Mouse (Mus musculus) hindbrain, embryonic 11.5 days (tissue): Measurements from ENCODE around the gene Sergef. TPM values are rescaled to one million over a fixed set of nuclear protein-coding genes. Genes with fewer than 3 reads are reported as not detected.

ENCODE experiments used
- ATAC-seq: fragments of 200-750 bp; cut with Nextera tagmentation; 2 replicates; pipeline ENCODE4 v1.8.0; 2017; ENCODE audit warnings: mild to moderate bottlenecking, moderate TSS enrichment, moderate library complexity; ENCODE audit not compliant: low FRiP score
- DNase-seq: peaks from one replicate; pipeline ENCODE4 v3.0.0-alpha.2; 2015; ENCODE audit warnings: low spot score
- H3K27ac ChIP-seq: fragments of 300-500 bp; sonication (generic); 2 replicates; pipeline ENCODE4 v1.5.1; 2014; ENCODE audit warnings: mild to moderate bottlenecking, low read depth, low read length
- H3K27me3 ChIP-seq: fragments of 300-500 bp; sonication (generic); 2 replicates; pipeline ENCODE4 v1.6.1; 2014; ENCODE audit warnings: mild to moderate bottlenecking, low read length, moderate library complexity, mixed read lengths; ENCODE audit not compliant: control insufficient read depth, insufficient read depth
- H3K36me3 ChIP-seq: fragments of 300-500 bp; sonication (generic); 2 replicates; pipeline ENCODE4 v1.6.1; 2014; ENCODE audit warnings: mild to moderate bottlenecking, low read length, moderate library complexity, mixed read lengths; ENCODE audit not compliant: control insufficient read depth, insufficient read depth
- H3K4me1 ChIP-seq: fragments of 300-500 bp; sonication (generic); replicated peaks from 2 replicates; pipeline ENCODE4 v1.6.1; 2014; ENCODE audit warnings: low read length, mixed read lengths; ENCODE audit not compliant: control insufficient read depth, insufficient read depth
- H3K4me2 ChIP-seq: fragments of 300-500 bp; sonication (generic); replicated peaks from 2 replicates; pipeline ENCODE4 v1.6.1; 2014; ENCODE audit warnings: mild to moderate bottlenecking, low read depth, low read length
- H3K4me3 ChIP-seq: fragments of 300-500 bp; sonication (generic); 2 replicates; pipeline ENCODE4 v1.5.1; 2014; ENCODE audit warnings: low read depth, low read length
- H3K9ac ChIP-seq: fragments of 300-500 bp; sonication (generic); 2 replicates; pipeline ENCODE4 v1.6.1; 2014; ENCODE audit warnings: low read depth, low read length
- H3K9me3 ChIP-seq: fragments of 300-500 bp; sonication (generic); 2 replicates; pipeline ENCODE4 v1.6.1; 2016; ENCODE audit warnings: low read length; ENCODE audit not compliant: control insufficient read depth
- WGBS: fragments of 180-500 bp; shearing (Covaris S2); extraction: QIAGEN DNeasy Blood & Tissue Kit; methylation state at CpG from one replicate; pipeline ENCODE4 v1.1.7; 2014; 5-methylcytosine and 5-hydroxymethylcytosine counted together
- polyA plus RNA-seq: library from polyadenylated mRNA; unstranded; fragments of >200 nt; fragmentation: Nextera tagmentation; extraction: Ambion mirVana; gene quantifications from 2 replicates; pipeline ENCODE4 v1.2.1, GENCODE M21; 2014

Sergef gene
- polyA plus RNA-seq, 1 experiment from 2014 or later = 16.0 TPM

GRCm38 (mm10) chr7:46612421-46612937, 27.1 kb downstream of the Sergef start:
- H3K27me3 ChIP-seq = no peaks in the 10 kb centered on the region
- no peaks in the 10 kb centered on the region for H3K9me3 ChIP-seq
- no peak overlapping the region for H3K9ac ChIP-seq
- no peak overlapping the region for H3K4me2 ChIP-seq
- DNase-seq = no peak
- H3K4me3 ChIP-seq = no peak overlapping the region
- ATAC-seq = no peak
- H3K4me1 ChIP-seq = no peaks in the 10 kb centered on the region
- no peak overlapping the region for H3K27ac ChIP-seq
- 69% methylated on average over 6 of the region's 6 CpGs for WGBS
- no peaks in the 10 kb centered on the region for H3K36me3 ChIP-seq

- ATAC-seq (no peak), DNase-seq (no peak)
- 91% methylated on average over 9 of the region's 9 CpGs for WGBS
- Histone ChIP-seq H3K36me3 (no peaks in the 10 kb centered on the region), H3K27ac (no peak overlapping the region), H3K4me2 (no peak overlapping the region), H3K27me3 (no peaks in the 10 kb centered on the region), H3K9me3 (no peaks in the 10 kb centered on the region), H3K4me3 (no peak overlapping the region), H3K4me1 (no peaks in the 10 kb centered on the region), H3K9ac (no peak overlapping the region)
Observed at GRCm38 (mm10) chr7:46611970-46612369, 27.6 kb downstream of the Sergef start.

DNA sequence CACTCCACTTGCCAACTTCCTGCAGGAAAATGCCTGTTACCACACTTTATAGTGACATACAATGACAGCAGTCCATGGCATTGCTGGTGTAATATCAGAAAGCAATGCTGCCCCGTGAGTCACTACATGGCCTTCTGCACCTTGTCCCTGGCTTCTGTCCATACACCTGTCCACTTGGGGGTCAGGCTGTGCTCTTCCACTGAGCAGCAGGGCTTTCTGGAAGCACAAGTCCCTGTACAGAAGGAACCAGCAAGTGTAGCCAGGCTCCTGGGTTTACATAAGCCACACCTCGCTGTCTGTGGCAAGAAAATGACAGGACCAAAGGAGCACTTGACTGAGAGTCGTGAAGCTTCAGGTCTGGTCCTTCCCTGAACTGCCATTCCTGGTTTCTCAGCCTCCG, 30.3 kb downstream of the Sergef start:
- no peak overlapping the region for H3K9ac ChIP-seq
- DNase-seq (no peak), ATAC-seq (no peak)
- no peaks in the 10 kb centered on the region for H3K36me3 ChIP-seq
- no peaks in the 10 kb centered on the region for H3K4me1 ChIP-seq
- no peak overlapping the region for H3K27ac ChIP-seq
- H3K9me3 ChIP-seq = no peaks in the 10 kb centered on the region
- no peak overlapping the region for H3K4me2 ChIP-seq
- WGBS = 93% methylated on average over 4 of the region's 4 CpGs
- H3K27me3 ChIP-seq = no peaks in the 10 kb centered on the region
- H3K4me3 ChIP-seq = no peak overlapping the region

- Histone ChIP-seq H3K9ac (no peak overlapping the region), H3K27ac (0 out of 2 replicates have a peak overlapping the region, but pooled peaks have one; percentile 10), H3K4me2 (no peak overlapping the region), H3K9me3 (no peaks in the 10 kb centered on the region), H3K4me1 (0 out of 2 replicates have a peak, but pooled peaks cover 2% of the 10 kb centered on the region), H3K27me3 (no peaks in the 10 kb centered on the region), H3K36me3 (no peaks in the 10 kb centered on the region), H3K4me3 (no peak overlapping the region)
- peak; percentile 28; the same call in 1 of the 2 replicates for ATAC-seq
- DNase-seq = peak; percentile 91
- WGBS = 60% methylated on average over 11 of the region's 11 CpGs
Observed at GRCm38 (mm10) chr7:46607428-46608055, 32.1 kb downstream of the Sergef start.

GRCm38 (mm10) chr7:46607031-46607426, 32.6 kb downstream of the Sergef start:
- Histone ChIP-seq H3K9me3 (no peaks in the 10 kb centered on the region), H3K36me3 (no peaks in the 10 kb centered on the region), H3K4me3 (no peak overlapping the region), H3K27ac (no peak overlapping the region), H3K4me2 (no peak overlapping the region), H3K9ac (no peak overlapping the region), H3K4me1 (0 out of 2 replicates have a peak, but pooled peaks cover 2% of the 10 kb centered on the region), H3K27me3 (no peaks in the 10 kb centered on the region)
- WGBS = 70% methylated on average over 8 of the region's 8 CpGs
- ATAC-seq (peak; percentile 28; the same call in 1 of the 2 replicates), DNase-seq (no peak)

- Histone ChIP-seq H3K27me3 (no peaks in the 10 kb centered on the region), H3K36me3 (no peaks in the 10 kb centered on the region), H3K4me2 (no peak overlapping the region), H3K4me1 (0 out of 2 replicates have a peak, but pooled peaks cover 2% of the 10 kb centered on the region), H3K9ac (no peak overlapping the region), H3K9me3 (no peaks in the 10 kb centered on the region), H3K27ac (no peak overlapping the region), H3K4me3 (no peak overlapping the region)
- ATAC-seq = peak; percentile 54; the same call in 1 of the 2 replicates
- DNase-seq = peak; percentile 81
- 83% methylated on average over 7 of the region's 7 CpGs for WGBS
Observed at GRCm38 (mm10) chr7:46606391-46607030, 33.1 kb downstream of the Sergef start.

DNA sequence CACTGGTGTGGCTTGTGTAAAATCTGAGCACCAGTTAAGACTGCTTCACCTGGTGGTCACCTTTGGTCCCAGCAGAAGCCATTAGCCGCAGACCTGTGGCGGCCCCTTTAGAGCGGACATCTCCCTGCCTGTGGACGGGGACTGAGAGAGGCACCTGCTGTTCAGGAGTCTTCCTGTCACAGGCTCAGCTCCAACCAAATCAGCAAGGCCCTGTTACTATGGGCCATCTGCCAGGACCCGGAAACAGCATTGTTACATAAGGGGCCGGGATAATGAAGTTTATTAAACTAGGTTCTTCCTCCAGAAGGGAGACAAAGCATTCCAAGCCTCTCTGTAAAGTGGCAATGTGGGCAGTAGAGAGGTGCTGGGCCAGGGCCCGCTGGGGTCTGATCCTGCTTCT, 36.6 kb downstream of the Sergef start:
- H3K27me3 ChIP-seq = no peaks in the 10 kb centered on the region
- ATAC-seq (no peak), DNase-seq (no peak)
- 0 out of 2 replicates have a peak, but pooled peaks cover 2% of the 10 kb centered on the region for H3K4me1 ChIP-seq
- no peaks in the 10 kb centered on the region for H3K9me3 ChIP-seq
- H3K9ac ChIP-seq = no peak overlapping the region
- no peak overlapping the region for H3K27ac ChIP-seq
- H3K36me3 ChIP-seq = no peaks in the 10 kb centered on the region
- WGBS = 85% methylated on average over 7 of the region's 7 CpGs
- no peak overlapping the region for H3K4me2 ChIP-seq
- H3K4me3 ChIP-seq = no peak overlapping the region

DNA sequence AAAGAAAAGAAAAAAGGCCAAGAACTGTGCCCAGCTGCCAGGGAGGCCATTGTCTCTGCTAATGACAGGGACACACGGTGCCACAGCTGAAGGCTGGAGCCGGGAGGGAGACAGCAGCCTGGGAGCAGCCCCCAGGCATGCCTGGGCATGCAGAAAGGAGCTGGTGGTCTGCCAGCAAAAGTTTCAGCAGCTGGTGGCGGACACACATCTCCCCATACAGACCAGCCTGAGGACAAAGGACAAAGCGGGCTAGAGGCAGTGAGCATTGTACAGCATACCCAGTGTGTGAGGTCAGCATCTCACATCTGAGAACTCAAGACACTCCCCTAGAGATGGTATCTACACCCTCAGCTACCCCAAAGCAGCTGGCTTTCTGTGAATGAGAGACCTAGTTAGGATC, 37.5 kb downstream of the Sergef start:
- DNase-seq = peak; percentile 35
- no peak overlapping the region for H3K27ac ChIP-seq
- 0 out of 2 replicates have a peak, but pooled peaks have one; percentile 25 for ATAC-seq

More for the DNA sequence above, 37.5 kb downstream of the Sergef start:
- WGBS = 57% methylated on average over 4 of the region's 4 CpGs
- H3K9ac ChIP-seq = no peak overlapping the region
- H3K4me3 ChIP-seq = no peak overlapping the region
- H3K36me3 ChIP-seq = no peaks in the 10 kb centered on the region
- 0 out of 2 replicates have a peak, but pooled peaks cover 2% of the 10 kb centered on the region for H3K4me1 ChIP-seq
- H3K9me3 ChIP-seq = no peaks in the 10 kb centered on the region
- no peaks in the 10 kb centered on the region for H3K27me3 ChIP-seq
- no peak overlapping the region for H3K4me2 ChIP-seq
